Mouse (Mus musculus) embryonic stem cell, embryonic (primary cell): ENCODE measurements around the gene Gm15097.
"Not testable (repeated sequence)": the region's sequence is repeated elsewhere in the genome, so short reads cannot be mapped to it uniquely, and the experiment has no call there.

Experiments
- CTCF ChIA-PET, 4 experiments: fragments of 300-600 bp in 2 of 4; fragments of 350-600 bp in 2 of 4; sonication (Branson Sonifier 250); formaldehyde crosslinking; loops; one replicate each; lab custom pipeline; 2022; ENCODE audit warnings: inconsistent platforms in 2 of 4; lab: Charles Lee
- POLR2A ChIA-PET, 4 experiments: fragments of 300-600 bp in 2 of 4; fragments of 350-600 bp in 2 of 4; sonication (Branson Sonifier 250); formaldehyde crosslinking; loops; one replicate each; lab custom pipeline; 2022; ENCODE audit warnings: antibody characterized with exemption in 4 of 4, inconsistent platforms in 1 of 4; lab: Charles Lee

Gene Gm15097

DNA sequence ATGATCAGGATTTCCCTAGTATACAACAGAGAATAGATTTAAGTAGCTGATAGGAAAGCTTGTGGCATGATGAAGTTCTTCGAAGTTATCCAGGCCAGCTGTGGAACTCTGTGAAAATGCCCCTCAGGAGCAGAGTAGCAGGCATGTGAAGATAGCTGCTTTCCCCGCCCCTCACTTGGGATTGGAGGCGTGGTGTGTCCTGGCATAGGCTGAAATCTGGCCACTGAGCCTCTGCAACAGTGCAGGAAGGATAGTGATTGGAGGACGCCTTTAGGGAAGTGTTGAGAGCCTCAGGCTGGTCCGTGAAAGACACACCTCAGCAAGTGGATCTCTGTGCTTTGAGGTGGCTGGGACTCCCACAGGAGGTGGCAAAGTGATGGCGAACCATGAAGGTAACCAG lies at the start of gene Gm15097:
Gm15097 (plus strand) TSS at position 301 of the 400 bp plus-strand sequence.
- POLR2A ChIA-PET, CTCF ChIA-PET: not testable (repeated sequence)

DNA sequence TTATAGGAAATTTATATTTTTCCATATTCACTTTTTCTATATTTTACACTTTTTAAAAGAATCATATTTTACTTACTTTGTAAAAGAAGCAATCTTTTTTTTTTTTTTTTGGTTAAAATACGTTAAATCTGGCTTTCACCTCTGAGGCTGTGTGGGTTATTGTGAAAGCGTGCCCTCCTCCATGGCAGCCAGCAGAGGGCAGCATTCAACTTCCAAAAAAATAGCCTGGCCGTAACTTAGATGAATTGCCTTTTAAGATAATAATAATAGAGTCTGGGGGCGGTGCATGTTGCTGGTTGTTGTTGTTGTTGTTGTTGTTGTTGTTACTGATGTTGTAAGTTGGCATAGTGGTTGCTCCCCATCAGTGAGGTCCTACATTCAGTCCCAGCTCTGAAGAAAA lies 21.4 kb upstream of the Gm15097 start:
- CTCF ChIA-PET, POLR2A ChIA-PET: not testable (repeated sequence)

DNA sequence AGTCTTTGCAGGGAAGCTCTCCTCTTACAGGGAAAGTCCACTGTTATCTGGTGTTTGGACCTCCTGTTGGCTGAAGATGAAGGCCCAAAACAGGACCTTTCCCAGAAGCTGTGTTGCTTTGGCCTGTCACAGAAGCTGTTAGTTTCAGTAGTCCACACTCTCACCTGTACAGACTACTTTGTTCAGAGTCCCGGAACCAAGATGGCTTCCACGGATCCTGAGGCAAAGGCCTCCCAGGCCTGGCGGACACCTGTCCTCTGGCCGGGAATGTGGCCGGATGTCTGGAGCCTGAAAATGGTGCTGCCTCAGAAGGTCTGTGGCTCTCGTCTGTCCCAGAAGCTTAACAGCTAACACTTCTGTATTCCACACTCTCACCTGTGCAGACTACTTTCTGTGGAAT lies 26.9 kb downstream of the Gm15097 start:
- POLR2A ChIA-PET, CTCF ChIA-PET: not testable (repeated sequence)
